Mouse (Mus musculus): ENCODE measurements around the gene Klhl20. TPM values are rescaled to one million over a fixed set of nuclear protein-coding genes. Genes with fewer than 3 reads are reported as not detected.
"Not testable (repeated sequence)": the region's sequence is repeated elsewhere in the genome, so short reads cannot be mapped to it uniquely, and the experiment has no call there.

The Klhl20 gene
- polyA plus RNA-seq, 1 experiment: 8.8 TPM

- DNase-seq (ENCODE audit: low read depth in 1 of 2, low spot score in 2 of 2): no peak
- no peak for TF ChIP-seq CTCF (IDR thresholded peaks at IDR 0.05; ENCODE audit: extremely low read depth, insufficient read depth, insufficient read length, insufficient replicate concordance)
- no peak for TF ChIP-seq POLR2A (IDR thresholded peaks at IDR 0.05; ENCODE audit: low read depth, low read length)
- WGBS: 86% methylated on average over 6 of the region's 6 CpGs
- no peaks in the 10 kb centered on the region for H3K36me3 ChIP-seq (ENCODE audit: control insufficient read depth, insufficient read depth, low read length)
- H3K27ac ChIP-seq (ENCODE audit: insufficient read depth, low read length): no peak overlapping the region
- H3K4me3 ChIP-seq (ENCODE audit: extremely low read depth, insufficient read depth, insufficient read length): no peak overlapping the region
- H3K4me1 ChIP-seq (ENCODE audit: control insufficient read depth, insufficient read depth, insufficient read length): no peaks in the 10 kb centered on the region
- no peaks in the 10 kb centered on the region for H3K27me3 ChIP-seq (ENCODE audit: control insufficient read depth, insufficient read depth, low read length)
Measured at GRCm38 (mm10) chr1:161151098-161151497, 19.8 kb upstream of the Klhl20 start.

- TF ChIP-seq CTCF (IDR thresholded peaks at IDR 0.05; ENCODE audit: extremely low read depth, insufficient read depth, insufficient read length, insufficient replicate concordance): no peak
- Histone ChIP-seq H3K27me3 (ENCODE audit: control insufficient read depth, insufficient read depth, low read length) (no peaks in the 10 kb centered on the region), H3K27ac (ENCODE audit: insufficient read depth, low read length) (no peak overlapping the region), H3K4me1 (ENCODE audit: control insufficient read depth, insufficient read depth, insufficient read length) (no peaks in the 10 kb centered on the region), H3K36me3 (ENCODE audit: control insufficient read depth, insufficient read depth, low read length) (no peaks in the 10 kb centered on the region), H3K4me3 (ENCODE audit: extremely low read depth, insufficient read depth, insufficient read length) (no peak overlapping the region)
- WGBS: 78% methylated on average over 2 of the region's 2 CpGs
- DNase-seq (ENCODE audit: low read depth in 1 of 2, low spot score in 2 of 2): no peak
Measured at GRCm38 (mm10) chr1:161147888-161148287, 16.6 kb upstream of the Klhl20 start.

- H3K27ac ChIP-seq (ENCODE audit: insufficient read depth, low read length); H3K4me3 ChIP-seq (ENCODE audit: extremely low read depth, insufficient read depth, insufficient read length); H3K4me1 ChIP-seq (ENCODE audit: control insufficient read depth, insufficient read depth, insufficient read length); H3K36me3 ChIP-seq (ENCODE audit: control insufficient read depth, insufficient read depth, low read length); H3K27me3 ChIP-seq (ENCODE audit: control insufficient read depth, insufficient read depth, low read length); DNase-seq (ENCODE audit: low read depth in 1 of 2, low spot score in 2 of 2): not testable (repeated sequence)
- 45% methylated on average over 8 of the region's 8 CpGs for WGBS
Measured at GRCm38 (mm10) chr1:161145611-161146010, 14.3 kb upstream of the Klhl20 start.

DNA sequence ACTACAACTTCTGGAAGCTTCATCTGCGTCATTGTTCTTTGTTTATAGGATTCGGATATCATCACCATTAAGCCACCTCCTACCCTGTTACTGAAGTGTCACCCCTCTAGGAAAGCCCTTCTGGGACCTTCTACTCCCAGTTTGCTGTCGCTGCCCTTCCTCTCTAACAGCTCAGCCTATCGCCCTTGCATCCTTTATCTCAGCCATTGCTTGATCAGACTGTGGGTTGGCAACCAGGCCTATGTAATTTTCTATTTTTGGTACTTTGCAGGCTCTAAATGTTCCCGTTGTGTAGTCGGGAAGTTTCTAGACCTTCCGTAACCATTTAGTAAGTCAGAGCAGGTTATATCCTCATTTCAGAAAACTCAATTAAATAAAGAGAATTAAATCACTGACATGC lies 11.9 kb upstream of the Klhl20 start:
- Histone ChIP-seq H3K4me1 (ENCODE audit: control insufficient read depth, insufficient read depth, insufficient read length) (peaks cover 5% of the 10 kb centered on the region; the same call in 1 of the 2 replicates), H3K27ac (ENCODE audit: insufficient read depth, low read length) (no peak overlapping the region), H3K36me3 (ENCODE audit: control insufficient read depth, insufficient read depth, low read length) (no peaks in the 10 kb centered on the region), H3K27me3 (ENCODE audit: control insufficient read depth, insufficient read depth, low read length) (no peaks in the 10 kb centered on the region), H3K4me3 (ENCODE audit: extremely low read depth, insufficient read depth, insufficient read length) (no peak overlapping the region)
- WGBS: 91% methylated on average over 7 of the region's 7 CpGs
- TF ChIP-seq CTCF (IDR thresholded peaks at IDR 0.05; ENCODE audit: extremely low read depth, insufficient read depth, insufficient read length, insufficient replicate concordance) (no peak), POLR2A (IDR thresholded peaks at IDR 0.05; ENCODE audit: low read depth, low read length) (no peak)
- DNase-seq (ENCODE audit: low read depth in 1 of 2, low spot score in 2 of 2): no peak

DNA sequence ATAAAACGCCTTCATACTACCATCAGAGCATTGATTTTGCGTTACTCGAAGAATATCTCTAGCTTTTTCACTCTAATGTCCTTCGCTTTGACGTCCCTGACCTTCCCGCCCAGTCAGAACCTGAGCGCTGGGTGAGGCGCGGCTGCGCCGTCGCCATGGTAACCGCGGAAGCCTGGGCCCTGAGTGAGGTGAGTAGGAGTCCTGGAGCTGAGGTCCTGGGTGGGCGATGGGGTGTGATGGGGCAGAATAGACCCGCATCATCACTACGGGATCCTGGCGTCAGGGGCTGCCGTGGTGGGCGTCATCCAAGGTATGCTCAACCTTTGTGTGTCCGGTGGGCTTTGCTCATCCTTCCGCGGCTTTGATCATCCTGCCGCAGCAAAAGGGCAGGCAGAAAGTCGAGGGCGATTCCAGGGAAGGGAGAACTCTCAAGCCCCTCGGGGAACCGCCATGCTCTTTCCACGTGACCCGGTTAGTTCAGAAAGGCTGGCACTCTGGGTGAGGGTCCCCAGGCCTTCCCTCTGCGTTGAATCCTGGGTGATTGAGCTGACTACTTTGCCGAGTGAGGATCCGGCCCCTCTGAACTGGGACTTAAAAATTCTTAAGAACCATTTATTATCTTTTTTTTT lies 11.3 kb upstream of the Klhl20 start, which contains the start of gene Ankrd45:
Gene Ankrd45, plus strand, starts transcription at position 161 of the 629 bp plus-strand sequence.
- H3K27me3 ChIP-seq (ENCODE audit: control insufficient read depth, insufficient read depth, low read length): no peaks in the 10 kb centered on the region
- H3K27ac ChIP-seq (ENCODE audit: insufficient read depth, low read length): no peak within 1 kb of the TSS
- no peak for DNase-seq (ENCODE audit: low read depth in 1 of 2, low spot score in 2 of 2)
- TF ChIP-seq POLR2A (IDR thresholded peaks at IDR 0.05; ENCODE audit: low read depth, low read length) (no peak), CTCF (IDR thresholded peaks at IDR 0.05; ENCODE audit: extremely low read depth, insufficient read depth, insufficient read length, insufficient replicate concordance) (no peak)
- peaks cover 5% of the 10 kb centered on the region; the same call in 1 of the 2 replicates for H3K4me1 ChIP-seq (ENCODE audit: control insufficient read depth, insufficient read depth, insufficient read length)
- no peak within 1 kb of the TSS for H3K4me3 ChIP-seq (ENCODE audit: extremely low read depth, insufficient read depth, insufficient read length)
- WGBS: 22% methylated on average over 33 of the region's 33 CpGs
- H3K36me3 ChIP-seq (ENCODE audit: control insufficient read depth, insufficient read depth, low read length): no peaks in the 10 kb centered on the region

DNA sequence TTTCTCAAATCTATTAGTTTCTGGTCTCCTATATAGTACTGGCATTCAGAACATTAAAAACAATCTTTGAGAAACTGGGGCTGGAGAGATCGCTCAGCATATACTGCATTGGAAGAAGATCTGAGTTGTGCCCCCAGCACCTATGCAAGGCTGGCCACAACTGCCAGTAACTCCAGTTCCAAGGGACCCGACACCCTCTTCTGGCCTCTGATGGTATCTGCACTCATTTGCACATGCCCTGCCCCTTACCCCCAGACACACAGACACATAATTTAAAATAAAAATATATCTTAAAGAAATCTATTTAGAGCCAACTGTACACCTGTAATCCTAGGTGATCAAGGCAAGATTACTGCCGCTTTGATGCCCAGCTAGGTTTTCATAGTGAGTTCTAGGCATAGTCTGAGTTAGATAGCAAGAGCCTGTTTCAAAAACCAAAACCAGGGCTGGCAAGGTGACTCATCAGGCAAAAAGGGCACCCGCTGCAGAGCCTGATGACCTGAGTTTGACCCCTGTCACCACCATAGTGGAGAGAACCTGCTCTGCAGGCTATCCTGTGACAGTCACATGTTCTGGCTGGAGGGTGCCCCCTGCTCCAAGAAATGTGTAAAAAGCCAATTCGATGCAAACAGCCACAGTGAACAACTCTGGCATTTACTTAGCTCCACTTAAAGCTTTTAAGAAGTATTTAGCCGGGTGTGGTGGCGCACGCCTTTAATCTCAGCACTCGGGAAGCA lies 8.9 kb upstream of the Klhl20 start:
- whole genome bisulfite sequencing: 88% methylated on average over 9 of the region's 9 CpGs
- no peak for TF ChIP-seq POLR2A (IDR thresholded peaks at IDR 0.05; ENCODE audit: low read depth, low read length)
- no peak for TF ChIP-seq CTCF (IDR thresholded peaks at IDR 0.05; ENCODE audit: extremely low read depth, insufficient read depth, insufficient read length, insufficient replicate concordance)
- H3K27me3 ChIP-seq (ENCODE audit: control insufficient read depth, insufficient read depth, low read length): no peaks in the 10 kb centered on the region
- no peak overlapping the region for H3K27ac ChIP-seq (ENCODE audit: insufficient read depth, low read length)
- peaks cover 5% of the 10 kb centered on the region; the same call in 1 of the 2 replicates for H3K4me1 ChIP-seq (ENCODE audit: control insufficient read depth, insufficient read depth, insufficient read length)
- no peaks in the 10 kb centered on the region for H3K36me3 ChIP-seq (ENCODE audit: control insufficient read depth, insufficient read depth, low read length)
- H3K4me3 ChIP-seq (ENCODE audit: extremely low read depth, insufficient read depth, insufficient read length): no peak overlapping the region
- no peak for DNase-seq (ENCODE audit: low read depth in 1 of 2, low spot score in 2 of 2)

- Histone ChIP-seq H3K4me1 (ENCODE audit: control insufficient read depth, insufficient read depth, insufficient read length) (peaks cover 5% of the 10 kb centered on the region; the same call in 1 of the 2 replicates), H3K27ac (ENCODE audit: insufficient read depth, low read length) (no peak overlapping the region; the same call in 1 of the 2 replicates), H3K27me3 (ENCODE audit: control insufficient read depth, insufficient read depth, low read length) (no peaks in the 10 kb centered on the region), H3K4me3 (ENCODE audit: extremely low read depth, insufficient read depth, insufficient read length) (no peak overlapping the region), H3K36me3 (ENCODE audit: control insufficient read depth, insufficient read depth, low read length) (no peaks in the 10 kb centered on the region)
- 58% methylated on average over 2 of the region's 2 CpGs for WGBS
- peak in 1 of 2 experiments; percentile 55 for DNase-seq (ENCODE audit: low read depth in 1 of 2, low spot score in 2 of 2)
- no peak for TF ChIP-seq CTCF (IDR thresholded peaks at IDR 0.05; ENCODE audit: extremely low read depth, insufficient read depth, insufficient read length, insufficient replicate concordance)
- TF ChIP-seq POLR2A (IDR thresholded peaks at IDR 0.05; ENCODE audit: low read depth, low read length): no peak
Measured at GRCm38 (mm10) chr1:161139496-161139895, 8.2 kb upstream of the Klhl20 start.

Measured in spleen, adult 2 months (tissue).